Mouse (Mus musculus) cerebellum, adult 2 months (tissue): Measurements from ENCODE around the gene Tbc1d9b.

Source experiments
- CTCF ChIP-seq: fragments of 200-500 bp; IDR thresholded peaks from 2 replicates; pipeline ENCODE4 v1.5.1; 2011; ENCODE audit warnings: low read depth, mild to moderate bottlenecking, control low read depth, low read length, moderate library complexity, borderline replicate concordance; ENCODE audit not compliant: insufficient read depth
- POLR2A ChIP-seq: fragments of 200-500 bp; IDR thresholded peaks from 2 replicates; pipeline ENCODE4 v1.6.1; 2011; ENCODE audit warnings: low read length, control low read depth, borderline replicate concordance; ENCODE audit not compliant: insufficient read depth

- TF ChIP-seq CTCF (no peak), POLR2A (no peak)
Measured at GRCm38 (mm10) chr11:50219833-50220232, 88.6 kb downstream of the Tbc1d9b start.
